Mouse (Mus musculus) olfactory bulb, adult 2 months (tissue): ENCODE measurements around the gene Heca.

Experiments used
- CTCF ChIP-seq: fragments of 200-500 bp; IDR thresholded peaks from 2 replicates; pipeline ENCODE4 v1.5.1; 2012; ENCODE audit warnings: low read depth, mild to moderate bottlenecking, low read length, moderate library complexity; ENCODE audit not compliant: insufficient read depth
- POLR2A ChIP-seq: fragments of 200-500 bp; IDR thresholded peaks from 2 replicates; pipeline ENCODE4 v1.6.1; 2012; ENCODE audit warnings: mild to moderate bottlenecking, low read depth, low read length, moderate library complexity; ENCODE audit not compliant: insufficient read depth

DNA sequence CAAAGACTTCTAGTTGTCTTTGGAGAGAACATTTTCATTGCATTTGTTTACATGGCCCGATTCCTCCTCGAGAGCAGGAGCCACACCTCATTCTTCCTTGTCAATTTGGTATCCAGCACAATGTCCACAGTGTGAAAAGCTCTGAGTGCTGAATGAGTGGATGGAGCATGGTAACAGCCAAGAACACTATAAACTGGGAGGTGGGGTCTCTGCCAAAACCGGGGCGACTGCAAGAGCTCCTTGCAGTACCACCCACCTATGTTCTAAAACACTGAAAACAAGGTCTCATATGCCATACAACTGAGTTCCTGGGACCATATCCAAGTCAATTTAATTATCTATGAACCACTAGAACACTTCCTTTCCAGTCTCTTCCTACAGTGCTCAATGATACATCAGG is 39.1 kb downstream of the Heca start:
- TF ChIP-seq CTCF (no peak), POLR2A (no peak)
